Mouse (Mus musculus) liver, embryonic 14.5 days (tissue): Measurements from ENCODE around the gene Zmiz1. TPM values are rescaled to one million over a fixed set of nuclear protein-coding genes. Genes with fewer than 3 reads are reported as not detected.

Experiments
- ATAC-seq: fragments of 200-750 bp; cut with Nextera tagmentation; 2 replicates; pipeline ENCODE4 v1.8.0; 2017; ENCODE audit warnings: moderate number of reproducible peaks, mild to moderate bottlenecking, moderate library complexity; ENCODE audit not compliant: insufficient read depth
- DNase-seq, 3 experiments: peaks; one replicate each; pipeline ENCODE4 v3.0.0-alpha.2; 2012 to 2013; ENCODE audit warnings: low read depth in 3 of 3, low spot score in 3 of 3
- H3K27ac ChIP-seq: fragments of 300-500 bp; sonication (generic); 2 replicates; pipeline ENCODE4 v1.5.1; 2014; ENCODE audit warnings: moderate library complexity, mild to moderate bottlenecking, control low read depth, inconsistent platforms
- H3K27me3 ChIP-seq: fragments of 300-500 bp; sonication (generic); 2 replicates; pipeline ENCODE4 v1.6.1; 2014; ENCODE audit warnings: mild to moderate bottlenecking, low read length, moderate library complexity; ENCODE audit not compliant: control insufficient read depth, insufficient read depth
- H3K36me3 ChIP-seq: fragments of 300-500 bp; sonication (generic); replicated peaks from 2 replicates; pipeline ENCODE4 v1.6.1; 2014; ENCODE audit warnings: low read depth; ENCODE audit not compliant: control insufficient read depth, insufficient read depth
- H3K4me1 ChIP-seq, 2 experiments: fragments of 200-500 bp in 1 of 2; fragments of 300-500 bp in 1 of 2; sonication (generic) in 1 of 2; replicated peaks; 2 replicates each; pipeline ENCODE4 v1.6.1; 2012 to 2014; ENCODE audit warnings: antibody characterized with exemption in 1 of 2, inconsistent platforms in 1 of 2, low read length in 1 of 2; ENCODE audit not compliant: control insufficient read depth in 2 of 2, insufficient read depth in 2 of 2
- H3K4me2 ChIP-seq: fragments of 300-500 bp; sonication (generic); 2 replicates; pipeline ENCODE4 v1.6.1; 2014; ENCODE audit warnings: low read depth, mild to moderate bottlenecking, control low read depth, moderate library complexity
- H3K4me3 ChIP-seq, 2 experiments: fragments of 200-500 bp in 1 of 2; fragments of 300-500 bp in 1 of 2; sonication (generic) in 1 of 2; 2 replicates each; pipeline ENCODE4 v1.5.1; 2012 to 2014; ENCODE audit warnings: low read depth in 2 of 2, low read length in 2 of 2, mild to moderate bottlenecking in 2 of 2, control low read depth in 1 of 2, inconsistent platforms in 1 of 2, moderate library complexity in 1 of 2; ENCODE audit not compliant: insufficient read depth in 1 of 2
- H3K9ac ChIP-seq: fragments of 300-500 bp; sonication (generic); replicated peaks from 2 replicates; pipeline ENCODE4 v1.6.1; 2014; ENCODE audit warnings: mild to moderate bottlenecking, control low read depth, moderate library complexity
- H3K9me3 ChIP-seq: fragments of 300-500 bp; sonication (generic); 2 replicates; pipeline ENCODE4 v1.6.1; 2016; ENCODE audit warnings: low read length, mixed read lengths; ENCODE audit not compliant: control insufficient read depth
- CTCF ChIP-seq: IDR thresholded peaks from 2 replicates; pipeline ENCODE4 v1.5.1; 2016; ENCODE audit warnings: antibody characterized with exemption, low read depth, control low read depth
- EP300 ChIP-seq: IDR thresholded peaks from 2 replicates; pipeline ENCODE4 v1.6.1; 2016; ENCODE audit warnings: antibody characterized with exemption, low read depth
- WGBS: fragments of 180-500 bp; shearing (Covaris S2); extraction: QIAGEN DNeasy Blood & Tissue Kit; methylation state at CpG from one replicate; pipeline ENCODE4 v1.1.7; 2014; ENCODE audit not compliant: insufficient replicate concordance; 5-methylcytosine and 5-hydroxymethylcytosine counted together
- polyA plus RNA-seq, 2 experiments: library from polyadenylated mRNA; depleted of rRNA in 1 of 2; stranded (reverse) in 1 of 2; unstranded in 1 of 2; fragments of >200 nt; fragmentation: Nextera tagmentation in 1 of 2; extraction: Ambion mirVana in 1 of 2; gene quantifications; 2 replicates each; pipeline versions ENCODE4 v1.2.1 to v1.2.3; 2012 to 2014

Zmiz1 gene
- polyA plus RNA-seq, 2 experiments: 3.4 to 4.0 TPM

DNA sequence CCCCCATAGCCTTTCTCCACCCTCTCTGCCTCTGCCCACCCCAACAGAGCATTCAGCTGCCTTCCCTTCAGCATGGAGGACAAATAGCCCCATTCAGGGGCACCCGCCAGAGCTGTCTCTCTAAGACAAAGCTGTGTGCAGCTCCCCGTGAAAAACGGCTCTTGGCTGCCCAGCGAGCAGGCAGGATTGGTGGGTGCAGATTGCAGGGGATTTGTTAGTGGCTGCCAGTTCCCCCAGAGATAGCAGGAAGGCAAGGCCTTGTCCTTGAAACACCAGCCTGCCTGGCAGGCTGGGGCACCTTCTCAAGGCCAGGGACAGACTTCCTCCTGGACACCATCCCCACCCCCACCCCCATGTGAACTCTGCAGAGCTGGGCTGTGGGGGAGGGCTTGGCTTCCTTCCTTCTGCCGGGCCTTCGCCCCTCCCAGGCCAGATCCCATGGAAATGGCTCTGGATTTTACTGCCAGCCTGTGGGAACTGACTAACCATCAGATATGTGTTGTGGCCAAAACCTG is 128.6 kb downstream of the Zmiz1 start:
- DNase-seq: no peak

GRCm38 (mm10) chr14:25588156-25588555 is 129.2 kb downstream of the Zmiz1 start:
- Histone ChIP-seq H3K9me3 (no peaks in the 10 kb centered on the region), H3K27me3 (no peaks in the 10 kb centered on the region), H3K4me2 (no peak overlapping the region), H3K36me3 (no peaks in the 10 kb centered on the region), H3K9ac (no peak overlapping the region), H3K4me1 (peaks cover 0 to 17% of the 10 kb centered on the region in 2 experiments; a peak in 2 of 4 replicates), H3K4me3 (no peak overlapping the region), H3K27ac (no peak overlapping the region)
- TF ChIP-seq EP300 (no peak), CTCF (no peak)
- WGBS: 57% methylated on average over 2 of the region's 2 CpGs
- ATAC-seq: no peak
- DNase-seq: no peak

More for the DNA sequence above, 128.6 kb downstream of the Zmiz1 start:
- no peak for TF ChIP-seq CTCF
- no peak for TF ChIP-seq EP300
- Histone ChIP-seq H3K9ac (no peak overlapping the region), H3K36me3 (no peaks in the 10 kb centered on the region; the same call in 1 of the 2 replicates), H3K4me1 (peaks cover 0 to 17% of the 10 kb centered on the region in 2 experiments; a peak in 2 of 4 replicates), H3K4me3 (no peak overlapping the region), H3K9me3 (no peaks in the 10 kb centered on the region), H3K27me3 (no peaks in the 10 kb centered on the region), H3K4me2 (no peak overlapping the region), H3K27ac (no peak overlapping the region)
- 30% methylated on average over 6 of the region's 6 CpGs for WGBS
- ATAC-seq: no peak

DNA sequence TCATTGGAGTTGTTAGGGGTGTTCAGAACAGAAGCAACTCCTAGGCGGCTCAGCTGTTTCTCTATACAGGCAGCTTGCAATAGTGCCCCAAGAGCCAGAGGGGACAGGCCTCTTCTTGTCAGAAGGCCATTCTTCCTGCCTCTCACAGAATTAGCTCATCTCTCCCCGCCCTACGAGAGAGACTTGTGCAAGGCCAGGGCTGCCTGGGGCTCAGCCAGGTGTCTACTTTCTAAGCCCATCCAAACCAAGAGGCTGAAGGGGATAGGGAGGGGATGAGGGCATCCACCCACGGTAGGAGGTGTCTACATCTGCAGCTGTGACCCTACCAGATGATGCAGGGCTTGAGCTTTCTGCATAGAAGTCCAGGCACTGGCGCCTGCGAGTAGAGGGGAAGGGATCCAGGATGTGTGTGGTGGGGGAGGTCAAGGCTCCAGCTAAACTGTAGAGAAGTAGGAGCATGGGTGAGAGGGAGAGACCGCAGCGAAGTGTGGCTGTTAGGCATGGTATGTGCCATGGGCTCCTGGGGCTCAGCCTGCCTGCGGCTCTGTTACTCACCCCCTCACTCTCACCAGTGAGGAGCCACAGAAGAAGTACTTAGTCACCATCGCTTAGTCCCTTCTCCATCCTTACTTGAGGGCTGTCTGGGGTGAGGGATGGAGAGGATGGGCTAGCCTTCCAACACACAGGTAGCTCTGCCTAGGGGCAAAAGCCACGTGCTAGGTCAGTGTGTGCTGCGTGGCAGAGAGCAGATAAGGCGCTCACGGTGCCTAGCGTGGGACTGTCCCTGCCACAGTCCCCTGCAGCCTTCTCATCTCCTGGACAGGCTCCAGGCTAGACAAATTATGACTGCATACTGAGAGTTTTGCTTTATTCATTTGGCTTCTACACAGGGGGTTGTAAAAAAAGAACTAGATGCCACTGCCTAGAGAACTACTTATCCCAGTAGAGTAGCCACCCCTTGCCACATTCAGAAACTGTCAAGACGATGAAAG is 130.3 kb downstream of the Zmiz1 start:
- no peak for TF ChIP-seq CTCF
- TF ChIP-seq EP300: no peak
- H3K9me3 ChIP-seq: no peaks in the 10 kb centered on the region
- ATAC-seq (no peak), DNase-seq (no peak)
- no peak overlapping the region for H3K9ac ChIP-seq
- no peaks in the 10 kb centered on the region for H3K27me3 ChIP-seq
- 46% methylated on average over 16 of the region's 16 CpGs for WGBS
- no peak overlapping the region for H3K27ac ChIP-seq
- no peaks in the 10 kb centered on the region for H3K36me3 ChIP-seq
- H3K4me3 ChIP-seq: no peak overlapping the region
- H3K4me2 ChIP-seq: no peak overlapping the region
- H3K4me1 ChIP-seq: peaks cover 0 to 17% of the 10 kb centered on the region in 2 experiments; a peak in 2 of 4 replicates

DNA sequence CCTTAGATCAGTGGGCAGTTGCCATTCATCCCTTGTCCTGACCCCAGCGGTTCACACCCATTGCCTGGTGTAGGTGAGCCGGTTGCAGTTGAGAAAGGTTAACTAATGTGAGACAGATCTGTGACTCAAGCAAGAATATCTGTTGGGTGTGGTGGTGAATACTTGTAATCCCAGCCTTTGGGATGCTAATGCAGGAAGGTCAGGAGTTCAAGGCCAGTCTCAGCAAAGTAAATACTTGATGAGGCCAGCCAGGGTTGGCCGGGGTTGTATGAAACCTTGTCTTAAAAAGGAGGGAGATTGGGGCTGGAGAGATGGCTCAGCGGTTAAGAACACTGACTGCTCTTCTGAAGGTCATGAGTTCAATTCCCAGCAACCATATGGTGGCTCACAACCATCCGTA is 132.0 kb downstream of the Zmiz1 start:
- no peak overlapping the region for H3K4me2 ChIP-seq
- H3K36me3 ChIP-seq: no peaks in the 10 kb centered on the region
- DNase-seq (no peak), ATAC-seq (no peak)
- 67% methylated on average over 4 of the region's 5 CpGs for WGBS
- peaks cover 0 to 18% of the 10 kb centered on the region in 2 experiments; a peak in 1 of 4 replicates for H3K4me1 ChIP-seq
- no peaks in the 10 kb centered on the region for H3K9me3 ChIP-seq
- no peak overlapping the region for H3K27ac ChIP-seq
- no peak for TF ChIP-seq EP300
- no peak for TF ChIP-seq CTCF
- H3K4me3 ChIP-seq: no peak overlapping the region
- no peak overlapping the region for H3K9ac ChIP-seq
- no peaks in the 10 kb centered on the region for H3K27me3 ChIP-seq

DNA sequence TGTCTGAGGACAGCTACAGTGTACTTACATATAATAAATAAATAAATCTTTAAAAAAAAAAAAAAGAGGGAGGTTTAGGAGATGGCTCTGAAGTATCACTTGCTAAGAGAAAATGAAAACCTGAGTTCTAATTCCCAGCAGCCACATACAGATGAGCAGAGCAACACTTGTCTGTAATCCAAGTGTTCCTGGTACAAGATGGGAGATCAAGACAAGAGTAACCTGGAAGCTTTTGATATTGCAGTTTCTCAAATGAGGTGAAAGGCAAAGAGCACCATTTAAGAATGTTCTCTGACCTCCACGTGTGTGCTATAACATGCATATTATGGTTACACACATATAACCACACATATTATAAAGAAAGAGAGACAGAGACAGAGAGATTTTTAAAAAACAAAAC is 132.4 kb downstream of the Zmiz1 start:
- no peaks in the 10 kb centered on the region for H3K9me3 ChIP-seq
- no peak overlapping the region for H3K4me3 ChIP-seq
- H3K9ac ChIP-seq: no peak overlapping the region
- 64% methylated on average over 1 of the region's 1 CpGs for WGBS
- H3K4me2 ChIP-seq: no peak overlapping the region
- no peaks in the 10 kb centered on the region for H3K36me3 ChIP-seq
- no peaks in the 10 kb centered on the region for H3K27me3 ChIP-seq
- peaks cover 0 to 18% of the 10 kb centered on the region in 2 experiments; a peak in 1 of 4 replicates for H3K4me1 ChIP-seq
- DNase-seq (no peak), ATAC-seq (no peak)
- TF ChIP-seq EP300 (no peak), CTCF (no peak)
- H3K27ac ChIP-seq: no peak overlapping the region
